Comparison of ENCODE assay signal across 10 mouse cellular contexts in genomic region chr2:93192182-93192560, GRCm38 (mm10). TPM values are rescaled to one million over a fixed set of nuclear protein-coding genes. Genes with fewer than 3 reads are reported as not detected.
DNase-seq lines count a peak whose midpoint lies in the region; ATAC-seq and TF ChIP-seq lines count a peak whose summit lies in the region.
"Had no signal": no experiment of that assay in that cellular context is flagged by ENCODE, and none has a peak within 500 bp of the region (broad histone marks: within the 10 kb centered on the region; RNA-seq: fewer than 3 reads in every experiment).

No protein-coding gene starts in this region.

- H3K4me1 ChIP-seq in midbrain, postnatal 0 days (ENCODE audit: insufficient read depth, low read length), result peaks cover 16% of the 10 kb centered on the region

- no peak overlapping the region for H3K4me3 ChIP-seq in midbrain, postnatal 0 days (ENCODE audit: low read depth, low read length)
- H3K4me3 ChIP-seq: liver, embryonic 15.5 days had no signal

- no peaks in the 10 kb centered on the region for H3K36me3 ChIP-seq in midbrain, postnatal 0 days (ENCODE audit: insufficient read depth, low read length)
- H3K36me3 ChIP-seq: liver, embryonic 15.5 days had no signal

- 34% methylated on average over 9 of the region's 9 CpGs for WGBS in midbrain, postnatal 0 days

- peak; percentile 13 to 29; a peak in 1 of 4 replicates for ATAC-seq in hematopoietic stem cell, adult 5-6 weeks (replicated peaks in 1 of 2; ENCODE audit: insufficient read depth in 1 of 2, low FRiP score in 2 of 2, low TSS enrichment in 1 of 2, low read depth in 1 of 2, poor library complexity in 2 of 2, severe bottlenecking in 2 of 2)
- ATAC-seq in midbrain, postnatal 0 days (ENCODE audit: low FRiP score), result no peak
- ATAC-seq in inflammation-experienced regulatory T-cells, adult 6 months, result no peak

- DNase-seq in retina, postnatal 1 day, result peak; percentile 28
- DNase-seq in retina, embryonic 14.5 days (ENCODE audit: low spot score), result no peak
- no peak for DNase-seq in midbrain, postnatal 0 days (ENCODE audit: low spot score)
- DNase-seq in thymus, postnatal 4 days, result peak; percentile 77
- DNase-seq in frontal cortex, postnatal 10 days (ENCODE audit: low spot score in 2 of 2), result no peak
- no peak for DNase-seq in layer of hippocampus, postnatal 25 days (ENCODE audit: extremely low spot score in 1 of 2, low spot score in 1 of 2)

- 0 out of 2 replicates have a peak overlapping the region, but pooled peaks have one; percentile 12 for H3K4me2 ChIP-seq in midbrain, postnatal 0 days (ENCODE audit: low read depth, low read length, poor library complexity, severe bottlenecking)
- H3K4me2 ChIP-seq: liver, embryonic 15.5 days had no signal

- TF ChIP-seq CTCF in midbrain, postnatal 0 days (IDR thresholded peaks at IDR 0.05), result no peak

- H3K9me3 ChIP-seq in midbrain, postnatal 0 days (ENCODE audit: low read length), result no peaks in the 10 kb centered on the region
- H3K9me3 ChIP-seq: liver, embryonic 15.5 days had no signal

- no peaks in the 10 kb centered on the region for H3K27me3 ChIP-seq in midbrain, postnatal 0 days (ENCODE audit: insufficient read depth, low read length)

- H3K9ac ChIP-seq in midbrain, postnatal 0 days (replicated peaks; ENCODE audit: low read length, poor library complexity, severe bottlenecking), result no peak overlapping the region
- H3K9ac ChIP-seq: liver, embryonic 15.5 days had no signal

- H3K27ac ChIP-seq in midbrain, postnatal 0 days (ENCODE audit: low read depth, low read length), result no peak overlapping the region
- H3K27ac ChIP-seq: kidney, postnatal 0 days; liver, embryonic 15.5 days had no signal

RNA-seq across cellular contexts. Expression of gene Trp53i11, which starts 4.8 kb away (rescaled TPM):
- 17.0 and 24.9 TPM in 2 replicates for total RNA-seq in hematopoietic stem cell, adult 5-6 weeks (2017)
- total RNA-seq in midbrain, postnatal 0 days (2014; rRNA removed), result 111 and 124 TPM in 2 replicates
- polyA plus RNA-seq in midbrain, postnatal 0 days (2015; fragmentation: Nextera tagmentation; extraction: Ambion mirVana), result 74.7 and 76.0 TPM in 2 replicates
- 10 to 100 TPM; 73.9 to 75.7 TPM for total RNA-seq in layer of hippocampus, postnatal 25 days (2021)
- 10 to 100 TPM; 45.1 to 68.3 (median 47.4) TPM for polyA plus RNA-seq in inflammation-experienced regulatory T-cells, adult 6 months (2017; shearing (Covaris generic))

Comparison
In these comparisons a context has a peak if more than half of its experiments do, and no peak if none do; other contexts are left out.
1. DNase-seq: peak in retina, postnatal 1 day (single experiment) and thymus, postnatal 4 days (single experiment); none in retina, embryonic 14.5 days (single experiment), midbrain, postnatal 0 days (single experiment), frontal cortex, postnatal 10 days (0 of 2) and layer of hippocampus, postnatal 25 days (0 of 2).
2. ATAC-seq: peak in hematopoietic stem cell, adult 5-6 weeks (2 of 2); none in midbrain, postnatal 0 days (single experiment) and inflammation-experienced regulatory T-cells, adult 6 months (single experiment).